Mouse (Mus musculus): ENCODE results near the gene Strada.

DNA sequence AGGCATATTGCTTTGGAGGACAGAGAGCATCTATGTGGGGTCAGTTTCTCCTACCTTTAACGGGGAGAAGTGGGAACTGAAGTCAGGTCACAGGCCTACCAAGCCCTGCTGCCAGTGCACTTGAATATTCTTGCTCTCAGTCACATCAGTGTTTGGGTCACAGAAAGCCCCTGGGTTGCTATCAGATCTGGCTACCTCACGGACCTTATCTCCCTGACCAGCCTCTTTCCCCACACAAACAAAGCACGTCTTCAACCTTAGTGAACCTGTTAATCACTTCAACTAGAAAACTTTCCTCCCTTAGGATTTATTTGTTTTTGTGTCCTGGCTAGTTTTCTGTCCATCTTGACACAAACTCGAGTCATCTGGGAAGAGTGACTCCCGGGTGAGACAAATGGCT, 25.6 kb downstream of the Strada start:
- TF ChIP-seq CTCF (IDR thresholded peaks at IDR 0.05; ENCODE audit: borderline replicate concordance, insufficient read depth, low read depth, low read length) (no peak), POLR2A (IDR thresholded peaks at IDR 0.05; ENCODE audit: borderline replicate concordance, insufficient read depth, low read length) (no peak)

All from cerebellum, adult 2 months (tissue).